Mouse (Mus musculus) cerebellum, adult 2 months (tissue): Measurements from ENCODE around the gene Abca1.

ENCODE experiments used
- CTCF ChIP-seq: fragments of 200-500 bp; IDR thresholded peaks from 2 replicates; pipeline ENCODE4 v1.5.1; 2011; ENCODE audit warnings: low read depth, mild to moderate bottlenecking, control low read depth, low read length, moderate library complexity, borderline replicate concordance; ENCODE audit not compliant: insufficient read depth
- POLR2A ChIP-seq: fragments of 200-500 bp; IDR thresholded peaks from 2 replicates; pipeline ENCODE4 v1.6.1; 2011; ENCODE audit warnings: low read length, control low read depth, borderline replicate concordance; ENCODE audit not compliant: insufficient read depth

- no peak for TF ChIP-seq CTCF
- no peak for TF ChIP-seq POLR2A
Observed at GRCm38 (mm10) chr4:53076788-53077350, 82.8 kb downstream of the Abca1 start.
